14 mouse cellular contexts compared by ENCODE assay signal in genomic region chr16:93147525-93148222, GRCm38 (mm10).
DNase-seq lines count a peak whose midpoint lies in the region; ATAC-seq and TF ChIP-seq lines count a peak whose summit lies in the region.
"Had no signal": no experiment of that assay in that cellular context is flagged by ENCODE, and none has a peak within 500 bp of the region (broad histone marks: within the 10 kb centered on the region; RNA-seq: fewer than 3 reads in every experiment).

No protein-coding gene starts in this region.

- TF ChIP-seq CTCF in thymus, adult 2 months (IDR thresholded peaks at IDR 0.05; ENCODE audit: borderline replicate concordance, control insufficient read depth, extremely low read depth, insufficient read depth, low read length, poor library complexity) = no peak
- no peak for TF ChIP-seq CTCF in liver, embryonic 14.5 days (IDR thresholded peaks at IDR 0.05; ENCODE audit: low read depth)
- no peak for TF ChIP-seq CTCF in lung, postnatal 0 days (IDR thresholded peaks at IDR 0.05)
- TF ChIP-seq CTCF in left cerebral cortex, adult 2 months (IDR thresholded peaks at IDR 0.05) = no peak

- no peaks in the 10 kb centered on the region for H3K27me3 ChIP-seq in thymus, adult 2 months (ENCODE audit: control insufficient read depth, insufficient read depth, low read length)
- no peaks in the 10 kb centered on the region; the same call in 1 of the 2 replicates for H3K27me3 ChIP-seq in liver, embryonic 14.5 days (ENCODE audit: control insufficient read depth, insufficient read depth, low read length)
- H3K27me3 ChIP-seq in lung, postnatal 0 days (replicated peaks; ENCODE audit: insufficient read depth, low read length) = no peaks in the 10 kb centered on the region
- H3K27me3 ChIP-seq: forebrain, embryonic 15.5 days; midbrain, embryonic 13.5 days had no signal

- H3K36me3 ChIP-seq in thymus, adult 2 months (ENCODE audit: control insufficient read depth, insufficient read depth, low read length) = no peaks in the 10 kb centered on the region
- H3K36me3 ChIP-seq in liver, embryonic 14.5 days (replicated peaks; ENCODE audit: control insufficient read depth, insufficient read depth, low read depth) = no peaks in the 10 kb centered on the region
- H3K36me3 ChIP-seq in lung, postnatal 0 days (ENCODE audit: insufficient read depth, low read length) = no peaks in the 10 kb centered on the region
- H3K36me3 ChIP-seq: forebrain, embryonic 15.5 days; midbrain, embryonic 13.5 days had no signal

- DNase-seq in thymus, adult 2 months = no peak
- no peak for DNase-seq in thymus, adult 18-20 months
- peak; percentile 90 to 94 (median 93) for DNase-seq in liver, embryonic 14.5 days (ENCODE audit: low read depth in 3 of 3, low spot score in 3 of 3)
- peak; percentile 20 for DNase-seq in yolk sac, embryonic 10.5 days (ENCODE audit: low spot score)
- DNase-seq in lung, postnatal 0 days (ENCODE audit: low spot score) = no peak
- no peak for DNase-seq in left cerebral cortex, adult 2 months (ENCODE audit: extremely low spot score in 1 of 2, low spot score in 2 of 2)
- no peak for DNase-seq in layer of hippocampus, adult 9-11 months
- DNase-seq: cerebellum, adult 9-10 months; heart, postnatal 36 days; kidney, adult 8-10 months; thymus, postnatal 25 days had no signal

- H3K4me2 ChIP-seq in liver, embryonic 14.5 days (ENCODE audit: low read depth) = peak overlapping the region; percentile 41
- H3K4me2 ChIP-seq in lung, postnatal 0 days (replicated peaks; ENCODE audit: low read depth, low read length) = no peak overlapping the region
- H3K4me2 ChIP-seq: forebrain, embryonic 15.5 days; midbrain, embryonic 13.5 days had no signal

- no peaks in the 10 kb centered on the region for H3K9me3 ChIP-seq in liver, embryonic 14.5 days (ENCODE audit: control insufficient read depth, low read length)
- no peaks in the 10 kb centered on the region for H3K9me3 ChIP-seq in lung, postnatal 0 days (ENCODE audit: low read length)
- H3K9me3 ChIP-seq: forebrain, embryonic 15.5 days; midbrain, embryonic 13.5 days had no signal

- peak overlapping the region; percentile 43 for H3K9ac ChIP-seq in liver, embryonic 14.5 days (replicated peaks)
- no peak overlapping the region for H3K9ac ChIP-seq in lung, postnatal 0 days (replicated peaks; ENCODE audit: low read depth)
- H3K9ac ChIP-seq: forebrain, embryonic 15.5 days; midbrain, embryonic 13.5 days had no signal

- 0 out of 2 replicates have a peak overlapping the region, but pooled peaks have one; percentile 23 for H3K27ac ChIP-seq in thymus, adult 2 months (ENCODE audit: control insufficient read depth, insufficient read depth, low read length)
- peak overlapping the region; percentile 82 for H3K27ac ChIP-seq in liver, embryonic 14.5 days
- no peak overlapping the region for H3K27ac ChIP-seq in lung, postnatal 0 days (ENCODE audit: low read length)
- H3K27ac ChIP-seq in left cerebral cortex, adult 2 months = no peak overlapping the region
- H3K27ac ChIP-seq: forebrain, embryonic 15.5 days; midbrain, embryonic 13.5 days had no signal

- H3K4me3 ChIP-seq in thymus, adult 2 months (ENCODE audit: control insufficient read depth, insufficient read depth, low read length) = no peak overlapping the region
- no peak overlapping the region for H3K4me3 ChIP-seq in liver, embryonic 14.5 days (ENCODE audit: insufficient read depth in 1 of 2, low read depth in 2 of 2, low read length in 2 of 2)
- no peak overlapping the region for H3K4me3 ChIP-seq in lung, postnatal 0 days (ENCODE audit: low read depth, low read length)
- no peak overlapping the region for H3K4me3 ChIP-seq in left cerebral cortex, adult 2 months
- H3K4me3 ChIP-seq: forebrain, embryonic 15.5 days; midbrain, embryonic 13.5 days had no signal

- H3K4me1 ChIP-seq in thymus, adult 2 months (replicated peaks; ENCODE audit: control insufficient read depth, insufficient read depth, low read length) = peaks cover 36% of the 10 kb centered on the region
- peaks cover 29 to 46% of the 10 kb centered on the region in 2 experiments for H3K4me1 ChIP-seq in liver, embryonic 14.5 days (replicated peaks; ENCODE audit: control insufficient read depth in 2 of 2, insufficient read depth in 2 of 2, low read length in 1 of 2)
- no peaks in the 10 kb centered on the region for H3K4me1 ChIP-seq in lung, postnatal 0 days (ENCODE audit: insufficient read depth, low read depth, low read length)
- H3K4me1 ChIP-seq: midbrain, embryonic 13.5 days had no signal

- peak; percentile 98 for TF ChIP-seq EP300 in liver, embryonic 14.5 days (IDR thresholded peaks at IDR 0.05; ENCODE audit: low read depth)
- TF ChIP-seq EP300 in lung, postnatal 0 days (IDR thresholded peaks at IDR 0.05) = no peak

- peak; percentile 91 for ATAC-seq in common myeloid progenitor, adult 5-6 weeks (replicated peaks; ENCODE audit: low read depth, poor library complexity, severe bottlenecking)
- peak; percentile 91 for ATAC-seq in liver, embryonic 14.5 days (ENCODE audit: insufficient read depth)
- ATAC-seq in lung, postnatal 0 days = no peak
- ATAC-seq: forebrain, embryonic 15.5 days; midbrain, embryonic 13.5 days had no signal

- intact Hi-C loops in left cerebral cortex, adult 2 months (cut with DNase I) = loop anchor here (10.0 kb wide), 1 partner anchor 583 kb away; no protein-coding TSS in a partner anchor

- WGBS in thymus, adult 2 months = 73% methylated on average over 5 of the region's 5 CpGs
- 27% methylated on average over 5 of the region's 5 CpGs for WGBS in liver, embryonic 14.5 days (ENCODE audit: insufficient replicate concordance)
- WGBS in lung, postnatal 0 days = 66% methylated on average over 5 of the region's 5 CpGs

- TF ChIP-seq POLR2A in thymus, adult 2 months (IDR thresholded peaks at IDR 0.05; ENCODE audit: control insufficient read depth, extremely low read depth, insufficient read depth, low read length, poor library complexity) = no peak

Comparison
In these comparisons a context has a peak if more than half of its experiments do, and no peak if none do; other contexts are left out.
1. DNase-seq: peak in liver, embryonic 14.5 days (3 of 3) and yolk sac, embryonic 10.5 days (single experiment); none in thymus, adult 2 months (single experiment), thymus, adult 18-20 months (0 of 2), lung, postnatal 0 days (single experiment), left cerebral cortex, adult 2 months (0 of 2) and layer of hippocampus, adult 9-11 months (single experiment).
2. H3K27ac ChIP-seq: peak in thymus, adult 2 months (single experiment) and liver, embryonic 14.5 days (single experiment); none in lung, postnatal 0 days (single experiment) and left cerebral cortex, adult 2 months (single experiment).